Mouse (Mus musculus) left cerebral cortex, postnatal 36 days (tissue): ENCODE measurements around the gene Tmem220. TPM values are rescaled to one million over a fixed set of nuclear protein-coding genes. Genes with fewer than 3 reads are reported as not detected.
"Not testable (repeated sequence)": the region's sequence is repeated elsewhere in the genome, so short reads cannot be mapped to it uniquely, and the experiment has no call there.

Source experiments
- DNase-seq, 2 experiments: peaks; one replicate each; pipeline ENCODE4 v3.0.0; 2021 to 2022; ENCODE audit warnings: low spot score in 2 of 2, mixed read lengths in 1 of 2
- intact Hi-C: fragments of 180-260 bp; cut with DNase I; formaldehyde crosslinking; loops from one replicate; pipeline ENCODE4 v1.15.1; 2025
- total RNA-seq, 2 experiments: library from RNA; stranded (reverse); gene quantifications; 2 replicates each; pipeline ENCODE4 v1.2.3; 2021

Tmem220 gene
- total RNA-seq, 2 experiments from 2014 or later: 0.27 to 0.68 TPM

DNA sequence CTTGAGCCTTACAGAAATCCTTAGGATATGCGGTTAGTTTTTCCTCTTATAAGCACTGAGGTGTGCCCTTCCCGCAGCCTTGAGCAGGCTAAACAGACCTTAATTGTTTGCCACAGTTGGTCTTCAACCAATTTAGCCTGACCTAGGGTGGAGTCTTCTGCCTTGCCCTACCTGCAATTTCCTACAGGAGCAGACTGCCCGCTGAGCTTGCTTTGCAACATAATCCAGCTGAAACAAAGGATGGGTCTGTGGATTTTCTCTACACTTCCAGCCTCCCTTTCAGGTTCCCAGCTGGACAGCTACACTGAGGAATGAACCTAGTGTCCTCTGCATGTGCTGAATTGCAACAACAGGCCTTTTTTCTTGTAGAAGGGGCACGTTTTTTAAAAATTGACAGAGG, 13.3 kb upstream of the Tmem220 start:
- intact Hi-C loops: no loop called here
- no peak for DNase-seq

DNA sequence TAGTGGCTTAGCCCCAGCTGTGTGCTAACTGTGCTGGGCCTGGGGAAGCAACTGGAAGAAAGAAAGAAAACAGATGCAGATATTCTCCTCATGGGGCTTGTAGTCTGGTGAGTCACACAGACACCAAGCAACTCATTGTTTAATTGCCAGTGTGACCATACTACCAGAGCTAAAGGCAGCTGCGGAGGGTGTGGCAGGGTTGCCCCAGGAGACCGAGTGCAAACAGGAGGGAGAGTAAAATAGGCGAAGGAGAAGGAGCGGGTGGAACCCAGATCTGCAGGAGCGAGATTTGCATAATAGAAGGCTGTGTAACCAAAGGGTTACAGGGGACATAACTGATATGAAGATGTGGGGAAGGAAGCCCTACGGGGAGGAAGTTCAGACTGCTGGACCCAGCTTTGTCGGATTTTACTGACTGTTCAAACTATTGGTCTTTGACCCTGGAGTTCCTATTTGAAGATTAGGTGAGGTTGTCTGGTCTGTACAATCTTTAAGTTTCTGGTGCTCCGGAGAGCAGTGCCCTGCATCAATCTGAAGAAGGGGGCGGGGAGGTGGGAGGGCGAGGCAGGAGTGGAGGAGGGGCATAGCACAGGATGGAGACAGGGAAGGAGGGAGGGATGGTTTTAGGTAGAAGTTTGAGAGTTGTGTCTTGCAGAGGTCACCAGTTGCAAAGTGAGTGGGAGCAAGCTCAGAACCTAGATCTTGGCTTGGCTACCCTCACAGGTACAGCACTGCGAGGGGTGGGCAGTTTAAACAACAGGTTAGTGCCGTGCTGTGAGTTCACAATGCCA, 7.0 kb upstream of the Tmem220 start:
- intact Hi-C loops: no loop called here

DNA sequence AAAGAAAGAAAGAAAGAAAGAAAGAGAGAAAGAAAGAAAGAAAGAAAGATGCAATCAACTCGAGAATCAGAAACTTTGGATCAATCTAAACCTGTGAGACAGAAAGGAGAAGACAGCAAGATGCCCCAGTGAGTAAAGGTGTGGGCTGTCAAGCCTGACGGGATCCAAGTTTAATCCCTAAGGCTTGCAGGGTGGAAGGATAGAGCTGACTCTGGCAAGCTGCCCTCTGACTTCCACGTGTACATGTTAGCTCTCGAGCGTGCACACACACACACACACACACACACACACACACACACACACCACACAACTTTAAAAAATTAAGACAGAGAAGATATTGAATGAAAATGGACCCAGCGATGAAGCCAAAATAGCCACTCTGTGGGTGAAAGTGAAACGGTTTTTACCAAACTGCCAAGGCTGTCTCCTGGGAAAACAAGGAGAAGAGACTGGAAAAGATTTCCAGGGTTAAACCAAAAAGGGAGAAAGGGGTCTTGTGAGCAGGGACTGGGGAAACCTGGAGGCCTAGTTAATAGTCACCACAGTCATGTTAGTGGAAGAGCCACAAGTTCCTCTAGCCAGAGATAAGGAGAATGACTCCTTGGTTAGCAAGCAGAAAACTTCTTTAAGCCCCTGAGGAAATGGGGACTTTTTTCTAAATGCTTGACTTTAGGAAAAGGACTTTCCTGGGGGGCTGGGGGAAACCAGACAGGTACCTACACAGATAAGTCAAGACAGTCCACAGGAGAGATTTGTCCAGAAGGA, 5.1 kb upstream of the Tmem220 start:
- DNase-seq: no peak
- intact Hi-C loops: loop anchor here (1.0 kb wide), 1 partner anchor 115 kb away; no protein-coding TSS in a partner anchor

More for the DNA sequence above, 7.0 kb upstream of the Tmem220 start:
- no peak for DNase-seq

DNA sequence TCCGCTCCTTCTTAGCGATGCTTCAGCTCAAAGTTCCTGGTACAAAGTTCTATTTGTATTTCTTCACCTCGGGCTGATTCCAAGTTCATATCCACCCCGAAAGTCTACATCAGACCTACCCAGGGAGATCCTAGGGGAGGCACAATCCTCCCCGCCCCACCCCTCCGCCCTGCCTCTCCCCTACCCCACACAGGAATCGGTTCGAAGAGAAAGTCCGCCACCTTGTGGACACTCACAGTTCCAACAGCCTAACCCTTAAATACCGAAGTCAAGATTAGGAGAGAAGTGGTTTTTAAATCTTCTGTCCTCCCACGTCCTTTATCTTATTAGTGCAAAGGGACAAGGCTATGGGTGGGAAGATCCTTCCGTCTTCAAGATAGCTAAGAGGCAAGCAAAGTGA, 4.0 kb upstream of the Tmem220 start:
- peak; percentile 47 to 48 for DNase-seq
- intact Hi-C loops: loop anchor here (1.0 kb wide), 1 partner anchor 116 kb away; no protein-coding TSS in a partner anchor

DNA sequence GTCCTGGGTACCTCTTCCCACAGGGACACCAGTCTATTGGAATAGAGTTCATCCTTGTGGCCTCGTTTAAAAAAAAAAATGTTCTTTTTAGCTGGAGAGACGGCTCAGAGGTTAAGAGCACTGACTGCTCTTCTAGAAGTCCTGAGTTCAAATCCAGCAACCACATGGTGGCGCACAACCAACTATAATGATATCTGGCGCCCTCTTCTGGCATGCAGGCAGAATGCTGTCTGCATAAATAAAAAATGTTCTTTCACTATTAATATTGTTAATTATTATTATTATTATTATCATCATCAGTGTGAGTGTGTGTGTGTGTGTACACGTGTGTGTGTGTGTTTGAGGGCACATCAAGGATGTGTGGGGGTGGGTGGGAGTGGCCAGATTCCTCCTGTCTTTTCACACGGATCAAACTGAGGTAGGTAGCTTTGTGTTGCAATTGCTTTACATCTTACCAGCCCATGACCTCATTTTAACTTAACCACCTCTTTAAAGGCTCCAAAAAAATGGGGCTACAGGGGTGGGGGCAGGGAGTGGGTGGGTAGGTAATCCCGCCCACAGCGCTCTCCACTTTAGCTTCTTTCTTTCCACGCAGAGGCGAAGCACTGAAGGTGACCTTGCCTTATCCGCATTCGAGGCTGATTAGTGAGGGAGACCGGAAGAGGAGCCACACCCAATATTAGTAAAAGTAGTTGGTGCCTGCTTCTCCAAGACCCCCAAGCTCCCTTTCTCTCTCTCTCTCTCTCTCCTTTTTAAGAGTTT, 2.4 kb upstream of the Tmem220 start:
- no peak for DNase-seq
- intact Hi-C loops: no loop called here

DNA sequence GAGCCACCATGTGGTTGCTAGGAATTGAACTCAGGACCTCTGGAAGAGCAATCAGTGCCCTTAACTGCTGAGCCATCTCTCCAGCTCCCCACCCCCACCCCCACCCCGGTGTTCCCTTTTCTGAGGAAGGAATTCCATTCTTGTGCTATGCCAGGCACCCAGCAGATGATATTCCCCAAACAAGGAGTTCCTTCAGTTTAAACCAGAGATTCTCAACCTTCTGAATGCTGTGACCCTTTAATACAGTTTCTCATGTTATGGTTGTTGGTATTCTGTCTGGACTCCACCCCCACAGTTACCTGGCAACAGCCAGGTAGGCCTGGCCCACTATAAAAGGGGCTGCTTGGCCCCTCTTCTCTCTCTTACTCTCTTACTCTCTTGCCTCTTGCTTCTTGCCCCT, 1.8 kb upstream of the Tmem220 start:
- DNase-seq, intact Hi-C loops: not testable (repeated sequence)

DNA sequence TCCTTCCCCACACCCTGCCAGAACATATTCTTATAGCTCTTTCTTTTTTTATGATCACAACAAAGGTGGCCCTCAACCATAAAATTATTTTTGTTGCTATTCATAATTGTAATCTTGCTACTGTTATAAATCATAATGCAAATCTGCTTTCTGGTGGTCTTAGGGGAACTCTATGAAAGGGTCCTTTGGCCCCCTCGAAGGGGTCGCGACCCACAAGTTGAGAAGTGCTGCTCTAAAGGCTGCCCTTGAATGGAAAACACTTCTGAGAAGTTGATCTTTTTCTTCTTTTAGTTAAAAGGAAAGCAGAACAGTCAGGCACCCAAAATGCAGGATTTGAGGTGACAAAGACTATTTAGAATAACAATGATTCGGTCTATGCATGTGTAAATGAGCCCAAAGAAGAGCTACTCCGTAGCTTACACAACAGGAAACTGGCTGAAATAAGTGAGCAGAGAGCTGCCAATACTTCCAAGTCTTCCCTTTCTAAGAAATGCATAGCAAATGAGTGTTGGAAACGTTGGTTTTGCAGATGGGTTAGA, 1.1 kb upstream of the Tmem220 start:
- no peak for DNase-seq
- intact Hi-C loops: loop anchor here (2.0 kb wide), 1 partner anchor 61 kb away; no protein-coding TSS in a partner anchor

DNA sequence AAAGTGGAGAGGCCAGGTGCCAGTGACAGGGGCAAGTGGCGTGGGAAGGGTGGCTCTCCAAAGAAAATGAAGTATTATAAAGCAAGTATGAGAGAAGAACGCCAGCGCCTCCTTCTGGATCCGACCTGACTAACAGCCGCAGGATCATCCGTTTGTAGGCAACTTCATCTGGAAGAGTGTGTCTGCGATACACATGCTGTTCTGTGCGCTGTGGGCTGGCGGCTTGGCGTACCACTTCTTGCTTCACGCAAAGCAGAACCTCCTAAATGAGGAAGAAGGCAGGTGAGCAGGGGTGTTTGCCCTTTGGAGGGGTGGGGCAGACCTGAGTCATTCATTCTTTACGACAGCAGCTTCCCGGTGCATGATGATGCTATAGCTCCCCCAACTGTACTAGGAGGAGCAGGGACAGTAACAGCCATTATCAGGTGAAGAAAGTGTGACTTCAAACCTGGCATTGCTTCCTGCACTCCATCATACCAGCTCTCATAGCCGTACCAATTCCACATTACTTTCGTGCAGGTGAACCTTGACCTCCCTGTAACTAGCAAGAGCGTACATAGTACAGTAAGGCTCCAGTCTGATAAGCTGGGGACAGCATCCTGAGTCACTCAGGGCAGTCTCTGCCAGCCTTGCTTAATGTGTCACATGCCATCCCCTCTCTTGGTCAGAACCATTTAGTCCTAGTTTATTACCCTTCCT, 6.1 kb downstream of the Tmem220 start:
- intact Hi-C loops: no loop called here
- no peak for DNase-seq

DNA sequence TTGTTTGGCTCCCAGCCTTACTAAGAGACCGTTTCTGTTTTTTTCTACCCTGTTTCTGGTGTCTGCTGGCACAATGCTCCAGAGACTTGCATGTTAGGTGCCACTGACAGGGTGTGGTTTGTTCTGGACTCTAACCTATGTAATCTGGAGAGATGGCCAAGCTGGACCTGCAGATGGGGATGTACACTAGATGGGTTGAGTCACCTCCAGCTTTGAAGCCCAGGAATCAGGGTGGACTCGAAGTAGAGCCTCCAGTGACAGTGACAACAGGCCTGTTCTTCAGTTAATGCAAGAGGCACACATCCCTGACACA, 6.6 kb downstream of the Tmem220 start:
- DNase-seq: no peak
- intact Hi-C loops: no loop called here

DNA sequence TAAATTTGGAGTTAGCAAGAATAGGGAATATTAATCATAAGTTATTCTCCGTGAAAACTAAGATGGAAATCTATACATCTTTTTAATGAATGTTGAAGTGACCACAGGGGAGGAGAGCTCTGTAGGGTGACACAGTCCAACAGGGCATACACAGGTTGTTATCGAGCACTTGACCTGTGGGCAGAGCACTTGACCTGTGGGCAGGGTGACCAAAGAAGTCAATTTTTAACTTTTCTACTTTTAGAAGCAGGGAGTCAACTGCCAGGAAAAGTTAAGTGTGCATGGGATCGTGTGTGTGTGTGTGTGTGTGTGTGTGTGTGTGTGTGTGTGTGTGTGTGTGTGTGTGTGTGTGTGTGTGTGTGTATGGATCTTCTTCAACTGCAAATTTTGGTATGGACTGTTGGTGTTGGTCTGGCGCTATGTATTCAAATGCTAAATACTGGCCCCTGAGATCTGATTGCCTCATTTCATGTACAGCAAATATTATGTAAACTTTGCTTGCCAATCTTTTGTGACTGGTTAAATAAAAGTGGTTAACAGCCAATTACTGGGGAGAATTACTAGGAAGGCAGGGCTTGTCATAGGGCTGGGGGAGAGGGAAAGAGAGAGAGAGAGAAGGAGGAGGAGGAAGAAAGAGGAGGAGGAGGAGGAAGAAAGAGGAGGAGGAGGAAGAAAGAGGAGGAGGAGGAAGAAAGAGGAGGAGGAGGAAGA, 10.0 kb downstream of the Tmem220 start:
- DNase-seq: no peak
- intact Hi-C loops: no loop called here

DNA sequence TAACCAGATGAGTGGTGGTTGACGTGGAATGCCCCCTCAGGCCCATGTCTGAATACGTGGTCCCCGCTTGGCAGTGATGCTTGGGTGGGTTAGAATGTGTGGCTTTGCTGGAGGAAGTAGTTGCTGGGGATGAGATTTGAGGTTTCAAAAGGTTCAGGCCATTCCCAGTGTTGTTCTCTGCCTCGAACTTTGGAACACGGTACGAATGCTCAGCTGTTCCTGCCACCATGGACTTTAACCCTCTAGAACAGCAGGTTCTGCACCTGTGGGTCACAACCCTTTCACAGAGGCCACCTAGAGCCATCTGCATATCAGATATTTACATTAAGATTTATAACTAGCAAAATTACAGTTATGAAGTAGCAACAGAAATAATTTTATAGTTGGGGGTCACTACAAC, 11.3 kb downstream of the Tmem220 start:
- no peak for DNase-seq
- intact Hi-C loops: no loop called here

DNA sequence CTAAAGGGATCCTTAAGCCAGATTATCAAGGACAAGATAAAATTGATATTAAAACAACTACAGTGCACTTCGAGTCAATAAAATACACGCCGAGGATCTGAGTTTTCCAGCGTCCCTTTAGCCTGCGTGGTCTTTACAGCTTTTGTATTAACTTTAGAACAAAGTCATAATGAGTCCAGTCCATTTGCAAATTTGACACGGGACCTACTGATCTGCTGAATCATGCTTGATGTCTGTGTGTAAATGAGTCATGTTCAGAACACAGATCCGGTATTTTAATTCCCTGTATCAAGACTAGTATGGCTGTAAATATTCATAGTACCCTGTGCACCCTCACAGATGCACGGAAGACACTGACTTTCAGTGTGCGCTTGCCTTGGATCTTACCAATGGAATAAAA, 11.9 kb downstream of the Tmem220 start:
- intact Hi-C loops: no loop called here
- DNase-seq: no peak

DNA sequence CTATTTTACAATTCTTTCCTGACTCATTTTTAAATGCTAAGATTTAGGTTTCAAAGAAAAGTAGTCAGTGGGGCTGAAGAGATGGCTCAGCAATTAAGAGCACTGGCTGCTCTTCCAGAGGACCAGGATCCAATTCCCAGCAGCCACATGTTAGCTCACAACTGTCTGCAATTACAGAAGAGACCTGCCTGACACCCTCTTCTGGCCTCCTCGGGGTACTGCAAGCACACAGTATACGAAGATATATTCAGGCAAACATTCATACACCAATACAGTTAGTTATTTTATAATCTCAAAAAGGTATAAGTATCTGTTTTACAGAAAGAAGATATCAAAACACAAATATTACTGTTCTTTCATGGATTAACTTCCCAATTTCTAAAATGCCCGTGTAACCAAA, 14.8 kb downstream of the Tmem220 start:
- no peak for DNase-seq
- intact Hi-C loops: no loop called here

DNA sequence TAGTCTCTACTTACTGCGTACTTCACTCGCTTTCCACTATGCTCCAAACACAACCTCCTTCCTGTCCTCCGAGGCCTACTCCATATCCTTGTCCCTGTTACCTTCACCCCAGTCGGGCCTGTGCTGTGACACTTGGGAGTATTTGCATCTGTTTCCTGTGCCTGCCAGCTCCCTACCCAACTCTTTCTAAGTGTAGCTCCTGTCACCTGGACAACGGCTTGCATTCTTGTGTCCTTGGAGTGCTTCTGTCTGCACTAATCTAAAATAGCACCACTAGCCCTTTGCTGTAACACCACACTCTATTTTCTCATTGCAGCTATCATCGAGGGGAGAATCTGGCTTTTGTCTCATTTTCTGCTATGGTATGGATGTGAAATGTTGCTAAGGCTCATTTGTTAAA, 15.5 kb downstream of the Tmem220 start:
- intact Hi-C loops: no loop called here
- DNase-seq: no peak

DNA sequence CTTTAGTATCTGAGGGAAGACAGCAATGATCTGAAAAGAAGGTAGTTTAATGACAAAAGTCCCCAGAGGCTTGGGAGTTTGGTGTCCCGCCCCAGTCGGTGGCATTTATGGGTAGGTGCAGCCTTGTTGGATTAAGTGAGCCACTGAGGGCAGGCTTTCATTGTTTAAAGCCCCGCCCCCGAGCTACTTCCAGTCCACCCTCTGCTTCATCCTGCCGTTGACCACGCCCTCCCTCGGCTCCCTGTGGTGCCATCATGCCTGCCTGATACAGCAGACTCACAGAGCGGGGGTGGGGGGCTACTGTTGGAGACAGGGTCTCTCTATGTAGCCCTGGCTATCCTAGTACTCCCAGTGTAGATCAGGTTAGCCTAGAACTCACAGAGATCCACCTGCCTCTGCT, 18.1 kb downstream of the Tmem220 start:
- intact Hi-C loops: loop anchor here (2.0 kb wide), 1 partner anchor 16 kb away; no protein-coding TSS in a partner anchor
- DNase-seq: no peak

DNA sequence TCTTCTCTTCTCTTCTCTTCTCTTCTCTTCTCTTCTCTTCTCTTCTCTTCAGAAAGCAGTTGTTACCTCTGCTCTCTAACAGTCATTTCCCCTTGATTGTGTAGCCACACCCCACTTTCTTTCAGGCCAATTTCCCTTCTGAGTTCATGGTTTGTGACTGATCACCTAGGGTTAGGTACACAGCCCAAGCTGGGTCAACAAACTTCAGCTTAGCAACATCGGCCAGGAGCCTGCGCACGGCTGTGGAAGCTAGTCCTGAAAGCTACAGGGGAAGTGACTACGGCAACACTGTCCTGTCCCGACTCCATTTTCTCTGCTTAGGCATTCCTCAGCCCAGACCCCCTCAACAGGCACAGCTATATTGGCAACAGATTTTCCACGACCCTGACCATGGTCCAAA, 20.0 kb downstream of the Tmem220 start:
- intact Hi-C loops: no loop called here
- no peak for DNase-seq

DNA sequence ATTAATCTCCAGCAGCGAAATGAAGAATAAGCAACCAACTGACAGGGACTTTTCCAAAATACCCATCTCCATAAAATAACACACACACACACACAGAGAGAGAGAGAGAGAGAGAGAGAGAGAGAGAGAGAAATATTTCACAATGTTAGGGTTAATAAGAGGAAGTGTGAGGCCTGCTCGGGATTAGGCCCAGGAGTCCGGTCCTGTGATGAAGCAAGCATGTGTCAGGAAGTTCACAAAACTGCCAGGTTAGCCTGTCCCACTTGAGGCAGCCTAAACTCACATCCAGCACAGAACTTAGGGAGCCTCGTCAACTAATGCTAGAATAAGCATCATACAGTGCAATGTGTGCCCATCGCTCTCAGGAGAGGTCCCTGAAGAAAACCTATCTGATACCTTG, 22.2 kb downstream of the Tmem220 start:
- intact Hi-C loops: no loop called here
- no peak for DNase-seq

DNA sequence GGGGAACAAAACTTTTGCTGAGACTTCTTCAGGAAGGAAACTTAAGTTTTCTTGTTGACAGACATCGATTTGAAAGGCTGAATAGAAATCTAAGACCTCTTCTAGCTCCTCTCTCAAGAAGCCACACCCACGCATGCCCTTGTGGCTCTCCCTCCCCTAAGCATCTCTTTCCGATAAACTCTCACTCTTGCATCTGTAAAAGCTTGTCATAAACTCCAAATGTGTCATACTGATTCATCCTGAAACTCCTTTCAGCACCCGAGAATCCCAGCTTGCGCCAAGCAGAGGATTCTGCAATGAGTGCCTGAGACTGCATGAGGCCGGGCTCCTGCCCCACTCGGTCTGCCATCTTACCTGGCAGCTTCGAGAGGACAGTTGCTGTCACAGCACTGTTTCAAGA, 23.5 kb downstream of the Tmem220 start:
- intact Hi-C loops: no loop called here
- DNase-seq: no peak

DNA sequence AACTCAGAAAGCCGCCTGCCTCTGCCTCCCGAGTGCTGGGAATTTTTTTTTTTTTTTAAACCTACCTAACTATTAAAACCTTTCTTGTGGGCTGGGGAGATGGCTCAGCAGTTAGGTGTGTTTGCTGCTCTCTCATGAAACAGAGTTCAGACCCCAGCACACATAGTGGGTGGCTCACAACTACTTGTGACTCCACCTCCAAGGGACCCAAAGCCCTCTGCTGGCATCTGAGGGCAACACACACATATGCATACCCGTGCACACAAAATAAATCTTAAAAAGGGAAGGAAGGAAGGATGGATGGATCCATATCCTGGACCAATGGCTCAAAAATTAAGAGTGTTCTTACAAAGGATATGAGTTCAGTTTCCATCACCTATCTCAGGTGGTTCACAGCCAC, 24.3 kb downstream of the Tmem220 start:
- no peak for DNase-seq
- intact Hi-C loops: no loop called here
